Mouse (Mus musculus): ENCODE measurements around the gene Maats1.
A peak's percentile ranks its signal among the peaks of the same experiment; 100 is the strongest.
"Not testable (repeated sequence)": the region's sequence is repeated elsewhere in the genome, so short reads cannot be mapped to it uniquely, and the experiment has no call there.

The Maats1 gene

GRCm38 (mm10) chr16:38349881-38350280, 7.9 kb upstream of the Maats1 start:
- DNase-seq (ENCODE audit: extremely low read depth, low read depth, low spot score) = no peak

- no peak for DNase-seq (ENCODE audit: extremely low read depth, low read depth, low spot score)
Measured at GRCm38 (mm10) chr16:38348217-38348761, 6.3 kb upstream of the Maats1 start.

GRCm38 (mm10) chr16:38347588-38347987, 5.6 kb upstream of the Maats1 start:
- DNase-seq (ENCODE audit: extremely low read depth, low read depth, low spot score) = no peak

- DNase-seq (ENCODE audit: extremely low read depth, low read depth, low spot score) = peak; percentile 52
Measured at GRCm38 (mm10) chr16:38346529-38347325, 4.8 kb upstream of the Maats1 start, which contains the start of the genes Cox17 and Gm21987. TSS of gene Cox17 (plus strand) at chr16:38346991. TSS of gene Gm21987 (plus strand) at chr16:38347040.

- no peak for DNase-seq (ENCODE audit: extremely low read depth, low read depth, low spot score)
Measured at GRCm38 (mm10) chr16:38344941-38345725, 3.2 kb upstream of the Maats1 start.

- not testable (repeated sequence) for DNase-seq (ENCODE audit: extremely low read depth, low read depth, low spot score)
Measured at GRCm38 (mm10) chr16:38338077-38338476, 3.9 kb downstream of the Maats1 start.

GRCm38 (mm10) chr16:38334431-38334830, 7.5 kb downstream of the Maats1 start:
- no peak for DNase-seq (ENCODE audit: extremely low read depth, low read depth, low spot score)

GRCm38 (mm10) chr16:38329340-38329739, 12.6 kb downstream of the Maats1 start:
- no peak for DNase-seq (ENCODE audit: extremely low read depth, low read depth, low spot score)

GRCm38 (mm10) chr16:38326778-38327397, 15.1 kb downstream of the Maats1 start:
- DNase-seq (ENCODE audit: extremely low read depth, low read depth, low spot score) = no peak

GRCm38 (mm10) chr16:38324311-38324710, 17.6 kb downstream of the Maats1 start:
- no peak for DNase-seq (ENCODE audit: extremely low read depth, low read depth, low spot score)

- no peak for DNase-seq (ENCODE audit: extremely low read depth, low read depth, low spot score)
Measured at GRCm38 (mm10) chr16:38321452-38321935, 20.4 kb downstream of the Maats1 start.

- DNase-seq (ENCODE audit: extremely low read depth, low read depth, low spot score) = no peak
Measured at GRCm38 (mm10) chr16:38319087-38319486, 22.9 kb downstream of the Maats1 start.

GRCm38 (mm10) chr16:38318492-38318891, 23.5 kb downstream of the Maats1 start:
- DNase-seq (ENCODE audit: extremely low read depth, low read depth, low spot score) = peak; percentile 21

GRCm38 (mm10) chr16:38308195-38308594, 33.7 kb downstream of the Maats1 start:
- DNase-seq (ENCODE audit: extremely low read depth, low read depth, low spot score) = no peak

- DNase-seq (ENCODE audit: extremely low read depth, low read depth, low spot score) = no peak
Measured at GRCm38 (mm10) chr16:38307651-38308050, 34.3 kb downstream of the Maats1 start.

GRCm38 (mm10) chr16:38307221-38307605, 34.7 kb downstream of the Maats1 start:
- no peak for DNase-seq (ENCODE audit: extremely low read depth, low read depth, low spot score)

GRCm38 (mm10) chr16:38306571-38307220, 35.2 kb downstream of the Maats1 start:
- DNase-seq (ENCODE audit: extremely low read depth, low read depth, low spot score) = no peak

GRCm38 (mm10) chr16:38304460-38305194, 37.3 kb downstream of the Maats1 start:
- peak; percentile 11 for DNase-seq (ENCODE audit: extremely low read depth, low read depth, low spot score)

- no peak for DNase-seq (ENCODE audit: extremely low read depth, low read depth, low spot score)
Measured at GRCm38 (mm10) chr16:38302367-38302766, 39.6 kb downstream of the Maats1 start.

GRCm38 (mm10) chr16:38298410-38298809, 43.5 kb downstream of the Maats1 start:
- DNase-seq (ENCODE audit: extremely low read depth, low read depth, low spot score) = no peak

Measured in fat pad, adult 2 months (tissue).